Mouse (Mus musculus) midbrain, embryonic 13.5 days (tissue): ENCODE data around the gene Olfr312. TPM values are rescaled to one million over a fixed set of nuclear protein-coding genes. Genes with fewer than 3 reads are reported as not detected.
A peak's percentile ranks its signal among the peaks of the same experiment; 100 is the strongest.

Source experiments
- ATAC-seq: fragments of 200-750 bp; cut with Nextera tagmentation; 2 replicates; pipeline ENCODE4 v1.8.0; 2017; ENCODE audit warnings: mild to moderate bottlenecking, moderate TSS enrichment, moderate library complexity
- H3K27ac ChIP-seq: fragments of 300-500 bp; sonication (generic); 2 replicates; pipeline ENCODE4 v1.5.1; 2015; ENCODE audit warnings: inconsistent platforms, mild to moderate bottlenecking, moderate library complexity
- H3K27me3 ChIP-seq: fragments of 300-500 bp; sonication (generic); 2 replicates; pipeline ENCODE4 v1.6.1; 2015; ENCODE audit warnings: mild to moderate bottlenecking, inconsistent platforms
- H3K36me3 ChIP-seq: fragments of 300-500 bp; sonication (generic); 2 replicates; pipeline ENCODE4 v1.6.1; 2015; ENCODE audit warnings: mild to moderate bottlenecking, inconsistent platforms
- H3K4me1 ChIP-seq: fragments of 300-500 bp; sonication (generic); replicated peaks from 2 replicates; pipeline ENCODE4 v1.6.1; 2015; ENCODE audit warnings: inconsistent platforms
- H3K4me2 ChIP-seq: fragments of 300-500 bp; sonication (generic); replicated peaks from 2 replicates; pipeline ENCODE4 v1.6.1; 2015; ENCODE audit warnings: moderate library complexity, mild to moderate bottlenecking, inconsistent platforms
- H3K4me3 ChIP-seq: fragments of 300-500 bp; sonication (generic); replicated peaks from 2 replicates; pipeline ENCODE4 v1.5.1; 2015; ENCODE audit warnings: mild to moderate bottlenecking, inconsistent platforms
- H3K9ac ChIP-seq: fragments of 300-500 bp; sonication (generic); replicated peaks from 2 replicates; pipeline ENCODE4 v1.6.1; 2015; ENCODE audit warnings: mild to moderate bottlenecking, inconsistent platforms
- H3K9me3 ChIP-seq: fragments of 300-500 bp; sonication (generic); 2 replicates; pipeline ENCODE4 v1.6.1; 2016; ENCODE audit warnings: mild to moderate bottlenecking, inconsistent platforms
- WGBS: fragments of 180-500 bp; shearing (Covaris S2); methylation state at CpG from one replicate; pipeline ENCODE4 v1.1.7; 2015; 5-methylcytosine and 5-hydroxymethylcytosine counted together
- polyA plus RNA-seq: library from polyadenylated mRNA; unstranded; fragments of >200 nt; fragmentation: Nextera tagmentation; extraction: Ambion mirVana; gene quantifications from 2 replicates; pipeline ENCODE4 v1.2.1, GENCODE M21; 2015

Gene Olfr312
- polyA plus RNA-seq, 1 experiment from 2014 or later: not detected

GRCm38 (mm10) chr11:58867039-58867953 lies 38.3 kb downstream of the Olfr312 start, which contains the start of gene 2810021J22Rik:
Gene 2810021J22Rik (plus strand): TSS chr11:58867216.
- Histone ChIP-seq H3K9me3 (no peaks in the 10 kb centered on the region), H3K9ac (peak within 1 kb of the TSS; percentile 90), H3K4me3 (peak within 1 kb of the TSS; percentile 80), H3K4me2 (peak within 1 kb of the TSS; percentile 85), H3K4me1 (peaks cover 14% of the 10 kb centered on the region), H3K27me3 (no peaks in the 10 kb centered on the region), H3K27ac (peak within 1 kb of the TSS; percentile 87), H3K36me3 (peaks cover 24% of the 10 kb centered on the region)
- WGBS: 4% methylated on average over 37 of the region's 37 CpGs
- peak; percentile 95 for ATAC-seq

GRCm38 (mm10) chr11:58867954-58868330 lies 38.9 kb downstream of the Olfr312 start:
- Histone ChIP-seq H3K4me2 (peak overlapping the region; percentile 85), H3K9ac (peak overlapping the region; percentile 90), H3K4me1 (peaks cover 14% of the 10 kb centered on the region), H3K27ac (0 out of 2 replicates have a peak overlapping the region, but pooled peaks have one; percentile 87), H3K9me3 (no peaks in the 10 kb centered on the region), H3K27me3 (no peaks in the 10 kb centered on the region), H3K4me3 (peak overlapping the region; percentile 80), H3K36me3 (peaks cover 24% of the 10 kb centered on the region)
- no peak for ATAC-seq
- WGBS: 85% methylated on average over 6 of the region's 6 CpGs

- no peak overlapping the region for H3K9ac ChIP-seq
- no peak for ATAC-seq
Observed at GRCm38 (mm10) chr11:58870961-58871360, 41.9 kb downstream of the Olfr312 start.

GRCm38 (mm10) chr11:58883756-58884155 lies 54.7 kb downstream of the Olfr312 start:
- Histone ChIP-seq H3K4me1 (no peaks in the 10 kb centered on the region), H3K4me2 (no peak overlapping the region), H3K9me3 (no peaks in the 10 kb centered on the region), H3K27ac (no peak overlapping the region), H3K36me3 (peaks cover 43% of the 10 kb centered on the region), H3K4me3 (no peak overlapping the region), H3K9ac (no peak overlapping the region), H3K27me3 (no peaks in the 10 kb centered on the region)
- no peak for ATAC-seq
- 86% methylated on average over 8 of the region's 8 CpGs for WGBS

More at GRCm38 (mm10) chr11:58870961-58871360, 41.9 kb downstream of the Olfr312 start:
- H3K27ac ChIP-seq: no peak overlapping the region
- H3K4me2 ChIP-seq: no peak overlapping the region
- H3K9me3 ChIP-seq: no peaks in the 10 kb centered on the region
- H3K4me3 ChIP-seq: no peak overlapping the region
- H3K36me3 ChIP-seq: peaks cover 27% of the 10 kb centered on the region
- H3K4me1 ChIP-seq: peaks cover 14% of the 10 kb centered on the region
- 92% methylated on average over 4 of the region's 4 CpGs for WGBS
- H3K27me3 ChIP-seq: no peaks in the 10 kb centered on the region

Other genes with a start within 250 kb of the Olfr312 start
- not detected in 2 replicates for gene Olfr324, start 234.1 kb upstream of the Olfr312 start, polyA plus RNA-seq
- not detected in 2 replicates for gene 2210407C18Rik, start 213.2 kb upstream of the Olfr312 start, polyA plus RNA-seq
- not detected in 2 replicates for gene Olfr323, start 198.7 kb upstream of the Olfr312 start, polyA plus RNA-seq
- 0.07 and 0.12 TPM in 2 replicates for gene Trim58, start 188.8 kb upstream of the Olfr312 start, polyA plus RNA-seq
- gene Olfr322, start 170.5 kb upstream of the Olfr312 start, polyA plus RNA-seq: not detected in 2 replicates
- not detected in 2 replicates for gene Olfr320, start 148.1 kb upstream of the Olfr312 start, polyA plus RNA-seq
- not detected in 2 replicates for gene Olfr319, start 130.1 kb upstream of the Olfr312 start, polyA plus RNA-seq
- gene Olfr318, start 105.2 kb upstream of the Olfr312 start, polyA plus RNA-seq: not detected in 2 replicates
- 0.12 and 0.23 TPM in 2 replicates for gene Olfr317, start 90.0 kb upstream of the Olfr312 start, polyA plus RNA-seq
- gene Olfr316, start 76.5 kb upstream of the Olfr312 start, polyA plus RNA-seq: not detected in 2 replicates
- gene Olfr315, start 56.0 kb upstream of the Olfr312 start, polyA plus RNA-seq: not detected in 2 replicates
- not detected in 2 replicates for gene Olfr314, start 46.3 kb upstream of the Olfr312 start, polyA plus RNA-seq
- gene Fam183b, start 27.3 kb upstream of the Olfr312 start, polyA plus RNA-seq: 2.4 and 7.3 TPM in 2 replicates
- gene Olfr313, start 14.2 kb upstream of the Olfr312 start, polyA plus RNA-seq: 0.10 TPM in 1 of 2 replicates, not detected in the other
- gene Olfr311, start 10.0 kb downstream of the Olfr312 start, polyA plus RNA-seq: not detected in 2 replicates
- 18.5 and 21.3 TPM in 2 replicates for gene Gm12258, start 17.9 kb downstream of the Olfr312 start, polyA plus RNA-seq
- 12.7 and 14.0 TPM in 2 replicates for gene 2810021J22Rik, start 38.0 kb downstream of the Olfr312 start, polyA plus RNA-seq
- gene Zfp39, start 75.0 kb downstream of the Olfr312 start, polyA plus RNA-seq: 4.4 and 5.2 TPM in 2 replicates
- gene Btnl10, start 88.7 kb downstream of the Olfr312 start, polyA plus RNA-seq: not detected in 2 replicates
- 453 and 491 TPM in 2 replicates for gene Rnf187, start 109.7 kb downstream of the Olfr312 start, polyA plus RNA-seq
- gene Hist3h2ba, start 119.7 kb downstream of the Olfr312 start, polyA plus RNA-seq: 383 and 402 TPM in 2 replicates
- 149 and 155 TPM in 2 replicates for gene Hist3h2a, start 125.4 kb downstream of the Olfr312 start, polyA plus RNA-seq
- 1.1 and 1.3 TPM in 2 replicates for gene Trim17, start 125.4 kb downstream of the Olfr312 start, polyA plus RNA-seq
- gene Trim11, start 148.9 kb downstream of the Olfr312 start, polyA plus RNA-seq: 18.7 and 21.9 TPM in 2 replicates